Mouse (Mus musculus) megakaryocyte, embryonic 14.5 days (primary cell): ENCODE data around the gene Flrt1. TPM values are rescaled to one million over a fixed set of nuclear protein-coding genes. Genes with fewer than 3 reads are reported as not detected.
A peak's percentile ranks its signal among the peaks of the same experiment; 100 is the strongest.

Experiments used
- H3K27me3 ChIP-seq: replicated peaks from 2 replicates; pipeline ENCODE3; 2012; ENCODE audit warnings: inconsistent platforms
- H3K36me3 ChIP-seq: replicated peaks from 2 replicates; pipeline ENCODE3; 2012; ENCODE audit warnings: low read length, inconsistent platforms, mixed read lengths
- H3K4me1 ChIP-seq: 2 replicates; pipeline ENCODE4 v1.6.1; 2012; ENCODE audit warnings: inconsistent platforms
- H3K4me3 ChIP-seq: replicated peaks from 2 replicates; pipeline ENCODE3; 2012; ENCODE audit warnings: moderate library complexity, mild to moderate bottlenecking, inconsistent platforms
- H3K9me3 ChIP-seq: 2 replicates; pipeline ENCODE4 v1.6.1; 2012; ENCODE audit warnings: inconsistent platforms
- FLI1 ChIP-seq: IDR thresholded peaks from 2 replicates; pipeline ENCODE4 v1.6.1; 2012; ENCODE audit warnings: low read length, inconsistent platforms, mixed read lengths
- GATA1 ChIP-seq: IDR thresholded peaks from 3 replicates; pipeline ENCODE4 v1.6.1; 2012; ENCODE audit warnings: mixed read lengths, low read length, inconsistent platforms, borderline replicate concordance
- polyA plus RNA-seq: library from polyadenylated mRNA; stranded (reverse); fragments of >175 nt; gene quantifications from 2 replicates; pipeline ENCODE4 v1.2.3, GENCODE M21; 2012; ENCODE audit warnings: low replicate concordance; ENCODE audit not compliant: insufficient read depth

Flrt1 gene
- polyA plus RNA-seq, 1 experiment, result not detected

- TF ChIP-seq GATA1 (no peak), FLI1 (0 out of 2 replicates have a peak, but pooled peaks have one; percentile 9)
- H3K36me3 ChIP-seq, result no peaks in the 10 kb centered on the region
- H3K4me3 ChIP-seq, result peak overlapping the region; percentile 76
- H3K9me3 ChIP-seq, result no peaks in the 10 kb centered on the region
- peaks cover 96% of the 10 kb centered on the region for H3K4me1 ChIP-seq
- peaks cover 49% of the 10 kb centered on the region for H3K27me3 ChIP-seq
Observed at GRCm38 (mm10) chr19:7116038-7116731, 10.7 kb upstream of the Flrt1 start.

GRCm38 (mm10) chr19:7113574-7113973, 8.0 kb upstream of the Flrt1 start:
- Histone ChIP-seq H3K4me3 (no peak overlapping the region), H3K27me3 (peaks cover 49% of the 10 kb centered on the region), H3K36me3 (no peaks in the 10 kb centered on the region), H3K4me1 (peaks cover 97% of the 10 kb centered on the region), H3K9me3 (no peaks in the 10 kb centered on the region)
- TF ChIP-seq FLI1 (no peak), GATA1 (no peak)

GRCm38 (mm10) chr19:7112628-7113027, 7.1 kb upstream of the Flrt1 start:
- Histone ChIP-seq H3K27me3 (peaks cover 52% of the 10 kb centered on the region), H3K9me3 (no peaks in the 10 kb centered on the region), H3K4me1 (peaks cover 87% of the 10 kb centered on the region), H3K4me3 (no peak overlapping the region), H3K36me3 (no peaks in the 10 kb centered on the region)
- TF ChIP-seq GATA1 (no peak), FLI1 (no peak)

- Histone ChIP-seq H3K27me3 (peaks cover 61% of the 10 kb centered on the region), H3K4me3 (no peak overlapping the region), H3K9me3 (no peaks in the 10 kb centered on the region), H3K36me3 (no peaks in the 10 kb centered on the region), H3K4me1 (peaks cover 78% of the 10 kb centered on the region)
- TF ChIP-seq FLI1 (no peak), GATA1 (no peak)
Observed at GRCm38 (mm10) chr19:7111710-7112109, 6.2 kb upstream of the Flrt1 start.

GRCm38 (mm10) chr19:7111309-7111708, 5.8 kb upstream of the Flrt1 start:
- Histone ChIP-seq H3K27me3 (peaks cover 65% of the 10 kb centered on the region), H3K4me3 (no peak overlapping the region), H3K36me3 (no peaks in the 10 kb centered on the region), H3K4me1 (peaks cover 74% of the 10 kb centered on the region), H3K9me3 (no peaks in the 10 kb centered on the region)
- TF ChIP-seq GATA1 (no peak), FLI1 (no peak)

- no peak overlapping the region for H3K4me3 ChIP-seq
- TF ChIP-seq FLI1, result no peak
- TF ChIP-seq GATA1, result no peak
- H3K36me3 ChIP-seq, result no peaks in the 10 kb centered on the region
- no peaks in the 10 kb centered on the region for H3K9me3 ChIP-seq
- H3K27me3 ChIP-seq, result peaks cover 68% of the 10 kb centered on the region
- H3K4me1 ChIP-seq, result peaks cover 70% of the 10 kb centered on the region
Observed at GRCm38 (mm10) chr19:7110875-7111274, 5.3 kb upstream of the Flrt1 start.

GRCm38 (mm10) chr19:7110097-7110496, 4.6 kb upstream of the Flrt1 start:
- H3K36me3 ChIP-seq, result no peaks in the 10 kb centered on the region
- no peaks in the 10 kb centered on the region for H3K9me3 ChIP-seq
- no peak for TF ChIP-seq GATA1
- TF ChIP-seq FLI1, result no peak
- H3K27me3 ChIP-seq, result peaks cover 74% of the 10 kb centered on the region
- H3K4me1 ChIP-seq, result peaks cover 63% of the 10 kb centered on the region
- H3K4me3 ChIP-seq, result no peak overlapping the region

GRCm38 (mm10) chr19:7108114-7108905, 2.8 kb upstream of the Flrt1 start:
- H3K4me3 ChIP-seq, result no peak overlapping the region
- peaks cover 83% of the 10 kb centered on the region for H3K27me3 ChIP-seq
- TF ChIP-seq FLI1 (no peak), GATA1 (no peak)

GRCm38 (mm10) chr19:7107174-7107573, 1.6 kb upstream of the Flrt1 start:
- Histone ChIP-seq H3K4me1 (peaks cover 43% of the 10 kb centered on the region), H3K27me3 (peaks cover 91% of the 10 kb centered on the region), H3K36me3 (no peaks in the 10 kb centered on the region), H3K4me3 (no peak overlapping the region), H3K9me3 (no peaks in the 10 kb centered on the region)
- no peak for TF ChIP-seq GATA1
- TF ChIP-seq FLI1, result no peak

More at GRCm38 (mm10) chr19:7108114-7108905, 2.8 kb upstream of the Flrt1 start:
- Histone ChIP-seq H3K4me1 (peaks cover 52% of the 10 kb centered on the region), H3K36me3 (no peaks in the 10 kb centered on the region), H3K9me3 (no peaks in the 10 kb centered on the region)

GRCm38 (mm10) chr19:7106566-7106965, 1.0 kb upstream of the Flrt1 start:
- Histone ChIP-seq H3K4me1 (peaks cover 37% of the 10 kb centered on the region), H3K4me3 (no peak overlapping the region), H3K27me3 (peaks cover 93% of the 10 kb centered on the region), H3K36me3 (no peaks in the 10 kb centered on the region), H3K9me3 (no peaks in the 10 kb centered on the region)
- TF ChIP-seq FLI1 (no peak), GATA1 (no peak)
